ENCODE assay signal across 10 mouse cellular contexts in the genomic region with DNA sequence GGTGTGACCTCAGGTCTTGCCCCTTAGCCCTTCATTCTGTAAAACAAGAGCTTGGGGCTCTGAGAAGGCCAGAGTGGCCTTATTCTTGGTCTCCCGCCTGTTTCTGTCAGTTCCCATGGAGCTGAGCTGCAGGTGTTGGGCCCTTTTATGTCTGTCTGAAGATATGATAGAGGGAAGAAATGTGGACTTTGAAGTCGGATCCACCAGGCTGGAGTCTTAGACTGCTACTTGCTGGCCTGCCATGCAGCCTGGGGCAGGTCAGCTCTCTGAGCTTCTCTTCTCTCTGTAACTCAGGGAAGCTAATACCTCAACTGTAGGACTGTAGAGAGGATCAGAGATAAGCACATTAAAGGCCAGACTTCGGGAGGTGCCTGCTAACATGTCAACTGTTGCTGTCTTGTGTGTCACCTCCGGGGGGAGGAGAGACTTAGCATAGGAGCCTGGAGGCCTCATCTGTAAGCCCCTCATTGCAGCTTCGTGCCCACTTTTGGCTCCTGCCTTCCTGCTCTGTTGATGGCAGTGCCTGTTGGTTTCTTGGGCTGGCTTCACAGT.
DNase-seq lines count a peak whose midpoint lies in the region; ATAC-seq and TF ChIP-seq lines count a peak whose summit lies in the region.
"Had no signal": no experiment of that assay in that cellular context is flagged by ENCODE, and none has a peak within 500 bp of the region (broad histone marks: within the 10 kb centered on the region; RNA-seq: fewer than 3 reads in every experiment).

No protein-coding gene starts in this region.

- no peaks in the 10 kb centered on the region for H3K27me3 ChIP-seq in kidney, embryonic 15.5 days
- no peaks in the 10 kb centered on the region for H3K27me3 ChIP-seq in kidney, embryonic 14.5 days (ENCODE audit: control insufficient read depth, insufficient read depth, low read length)
- no peaks in the 10 kb centered on the region for H3K27me3 ChIP-seq in forebrain, embryonic 14.5 days (replicated peaks; ENCODE audit: control insufficient read depth, insufficient read depth, low read length)
- H3K27me3 ChIP-seq in limb, embryonic 13.5 days, result no peaks in the 10 kb centered on the region
- H3K27me3 ChIP-seq in neural tube, embryonic 12.5 days (replicated peaks), result no peaks in the 10 kb centered on the region
- no peaks in the 10 kb centered on the region for H3K27me3 ChIP-seq in cerebellum, adult 2 months (ENCODE audit: control insufficient read depth, insufficient read depth, low read length)

- TF ChIP-seq POLR2A in cerebellum, adult 2 months (IDR thresholded peaks at IDR 0.05; ENCODE audit: borderline replicate concordance, insufficient read depth, low read length), result no peak

- no peak for DNase-seq in forebrain, embryonic 14.5 days (ENCODE audit: low spot score)
- DNase-seq in frontal cortex, postnatal 14 days (ENCODE audit: low spot score in 2 of 2), result no peak
- DNase-seq in cerebellum, adult 2 months, result no peak
- no peak for DNase-seq in adrenal gland, adult 18-20 months (ENCODE audit: low spot score in 2 of 2)
- DNase-seq: cerebellum, adult 9-11 months; lung, postnatal 36 days had no signal

- no peak for TF ChIP-seq CTCF in cerebellum, adult 2 months (IDR thresholded peaks at IDR 0.05; ENCODE audit: borderline replicate concordance, insufficient read depth, low read depth, low read length)

- H3K27ac ChIP-seq in kidney, embryonic 15.5 days, result peak overlapping the region; percentile 55; the same call in 1 of the 2 replicates
- no peak overlapping the region for H3K27ac ChIP-seq in kidney, embryonic 14.5 days (ENCODE audit: low read depth, low read length)
- peak overlapping the region; percentile 33; the same call in 1 of the 2 replicates for H3K27ac ChIP-seq in forebrain, embryonic 14.5 days (ENCODE audit: low read depth, low read length)
- no peak overlapping the region for H3K27ac ChIP-seq in limb, embryonic 13.5 days
- no peak overlapping the region for H3K27ac ChIP-seq in neural tube, embryonic 12.5 days
- no peak overlapping the region for H3K27ac ChIP-seq in cerebellum, adult 2 months (ENCODE audit: insufficient read depth, low read length)

- H3K4me1 ChIP-seq in kidney, embryonic 15.5 days, result peaks cover 55% of the 10 kb centered on the region
- peaks cover 23% of the 10 kb centered on the region for H3K4me1 ChIP-seq in kidney, embryonic 14.5 days (ENCODE audit: control insufficient read depth, insufficient read depth, low read length)
- H3K4me1 ChIP-seq in forebrain, embryonic 14.5 days (ENCODE audit: control insufficient read depth, insufficient read depth, low read length), result peaks cover 40% of the 10 kb centered on the region
- H3K4me1 ChIP-seq in limb, embryonic 13.5 days, result peaks cover 95% of the 10 kb centered on the region
- H3K4me1 ChIP-seq in neural tube, embryonic 12.5 days, result peaks cover 78% of the 10 kb centered on the region
- H3K4me1 ChIP-seq in cerebellum, adult 2 months (ENCODE audit: control insufficient read depth, insufficient read depth, low read length), result peaks cover 82% of the 10 kb centered on the region

- H3K36me3 ChIP-seq in kidney, embryonic 15.5 days, result 0 out of 2 replicates have a peak, but pooled peaks cover under 1% of the 10 kb centered on the region
- no peaks in the 10 kb centered on the region for H3K36me3 ChIP-seq in kidney, embryonic 14.5 days (ENCODE audit: control insufficient read depth, insufficient read depth, low read length)
- no peaks in the 10 kb centered on the region for H3K36me3 ChIP-seq in forebrain, embryonic 14.5 days (ENCODE audit: control insufficient read depth, insufficient read depth, low read length)
- H3K36me3 ChIP-seq in limb, embryonic 13.5 days, result peaks cover 11% of the 10 kb centered on the region
- H3K36me3 ChIP-seq in neural tube, embryonic 12.5 days, result peaks cover 3% of the 10 kb centered on the region; the same call in 1 of the 2 replicates

- WGBS in kidney, embryonic 15.5 days, result 43% methylated on average over 5 of the region's 5 CpGs
- WGBS in kidney, embryonic 14.5 days, result 57% methylated on average over 5 of the region's 5 CpGs
- 75% methylated on average over 5 of the region's 5 CpGs for WGBS in forebrain, embryonic 14.5 days
- WGBS in limb, embryonic 13.5 days, result 39% methylated on average over 5 of the region's 5 CpGs
- WGBS in neural tube, embryonic 12.5 days, result 60% methylated on average over 5 of the region's 5 CpGs
- 81% methylated on average over 5 of the region's 5 CpGs for WGBS in cerebellum, adult 2 months

- no peak overlapping the region for H3K4me2 ChIP-seq in kidney, embryonic 15.5 days
- H3K4me2 ChIP-seq in kidney, embryonic 14.5 days (replicated peaks; ENCODE audit: low read depth, low read length), result no peak overlapping the region
- no peak overlapping the region for H3K4me2 ChIP-seq in forebrain, embryonic 14.5 days (ENCODE audit: low read length)
- no peak overlapping the region for H3K4me2 ChIP-seq in limb, embryonic 13.5 days (replicated peaks)
- H3K4me2 ChIP-seq in neural tube, embryonic 12.5 days (replicated peaks), result peak overlapping the region; percentile 24; the same call in 1 of the 2 replicates

- no peak overlapping the region for H3K9ac ChIP-seq in kidney, embryonic 15.5 days
- H3K9ac ChIP-seq in kidney, embryonic 14.5 days (ENCODE audit: low read depth, low read length), result no peak overlapping the region
- H3K9ac ChIP-seq in forebrain, embryonic 14.5 days (ENCODE audit: low read length), result no peak overlapping the region
- peak overlapping the region; percentile 48; the same call in 1 of the 2 replicates for H3K9ac ChIP-seq in limb, embryonic 13.5 days
- H3K9ac ChIP-seq in neural tube, embryonic 12.5 days, result no peak overlapping the region

- H3K9me3 ChIP-seq in kidney, embryonic 15.5 days (replicated peaks), result no peaks in the 10 kb centered on the region
- no peaks in the 10 kb centered on the region for H3K9me3 ChIP-seq in kidney, embryonic 14.5 days (ENCODE audit: control insufficient read depth, low read length)
- no peaks in the 10 kb centered on the region for H3K9me3 ChIP-seq in forebrain, embryonic 14.5 days (replicated peaks; ENCODE audit: control insufficient read depth, low read length)
- H3K9me3 ChIP-seq in limb, embryonic 13.5 days, result no peaks in the 10 kb centered on the region
- H3K9me3 ChIP-seq in neural tube, embryonic 12.5 days, result no peaks in the 10 kb centered on the region

- H3K4me3 ChIP-seq in kidney, embryonic 15.5 days (replicated peaks), result no peak overlapping the region
- no peak overlapping the region for H3K4me3 ChIP-seq in kidney, embryonic 14.5 days (ENCODE audit: low read length)
- H3K4me3 ChIP-seq in forebrain, embryonic 14.5 days (ENCODE audit: low read depth, low read length), result no peak overlapping the region
- H3K4me3 ChIP-seq in limb, embryonic 13.5 days, result no peak overlapping the region
- H3K4me3 ChIP-seq in neural tube, embryonic 12.5 days, result no peak overlapping the region
- H3K4me3 ChIP-seq in cerebellum, adult 2 months (replicated peaks; ENCODE audit: insufficient read depth, low read depth, low read length), result no peak overlapping the region

- no peak for ATAC-seq in kidney, embryonic 15.5 days (replicated peaks; ENCODE audit: low FRiP score)
- ATAC-seq in kidney, embryonic 14.5 days (ENCODE audit: low FRiP score, low TSS enrichment), result no peak; the same call in 1 of the 2 replicates
- no peak for ATAC-seq in forebrain, embryonic 14.5 days
- no peak for ATAC-seq in limb, embryonic 13.5 days (ENCODE audit: low FRiP score, low read depth)
- no peak for ATAC-seq in neural tube, embryonic 12.5 days (ENCODE audit: low FRiP score, low read depth)

Comparison
In these comparisons a context has a peak if more than half of its experiments do, and no peak if none do; other contexts are left out.
1. H3K27ac ChIP-seq: peak in kidney, embryonic 15.5 days (single experiment) and forebrain, embryonic 14.5 days (single experiment); none in kidney, embryonic 14.5 days (single experiment), limb, embryonic 13.5 days (single experiment), neural tube, embryonic 12.5 days (single experiment) and cerebellum, adult 2 months (single experiment).